Mouse (Mus musculus): ENCODE results near the gene Prol1. TPM values are rescaled to one million over a fixed set of nuclear protein-coding genes. Genes with fewer than 3 reads are reported as not detected.
"Not testable (repeated sequence)": the region's sequence is repeated elsewhere in the genome, so short reads cannot be mapped to it uniquely, and the experiment has no call there.

Gene Prol1
- total RNA-seq (2015; ENCODE audit: low replicate concordance) (not detected in 2 replicates), total RNA-seq (2017; ENCODE audit: low replicate concordance) (not detected in 2 replicates)

DNA sequence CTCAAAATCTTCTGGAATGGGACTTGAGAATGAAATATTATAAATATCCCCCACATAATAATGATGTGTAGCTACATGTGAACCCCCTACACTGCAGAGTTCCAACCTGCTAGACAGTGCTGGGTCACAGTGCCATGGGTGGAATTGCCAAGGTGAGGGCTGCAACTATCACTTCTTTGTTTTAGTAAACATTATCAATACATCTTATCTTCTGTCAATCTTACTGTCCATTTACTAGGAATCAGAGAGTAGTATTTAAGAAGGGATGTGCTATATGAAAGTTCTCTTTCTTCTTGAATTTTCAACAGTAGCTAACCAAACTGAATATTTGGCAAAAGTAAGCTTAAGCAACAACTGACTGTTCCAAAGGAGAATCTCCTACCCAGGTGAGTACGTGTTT, at the start of gene Prol1:
Gene Prol1, plus strand, starts transcription at position 301 of the 400 bp plus-strand sequence.
- ATAC-seq (replicated peaks; ENCODE audit: low FRiP score, poor library complexity, severe bottlenecking), result no peak

DNA sequence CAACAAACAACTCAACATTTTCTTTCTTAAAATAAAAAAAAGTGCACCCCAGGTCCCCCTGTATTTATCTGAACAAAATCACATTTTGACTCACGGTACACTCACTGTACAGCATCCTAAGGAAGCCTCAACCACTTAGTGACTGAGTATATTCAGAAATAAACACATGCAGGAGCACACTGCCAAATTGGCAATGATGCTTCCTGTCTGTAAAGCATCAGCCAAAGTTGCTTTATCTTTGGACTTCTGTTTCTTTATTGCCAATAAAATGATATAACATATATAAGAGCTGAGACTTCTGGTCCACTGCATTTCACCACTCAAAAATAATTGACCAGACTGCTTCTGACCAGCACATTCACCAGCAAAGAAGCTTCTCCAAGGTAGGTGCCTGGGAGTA, 48.5 kb upstream of the Prol1 start, which contains the start of gene Gm7714:
Gene Gm7714, plus strand, starts transcription at position 301 of the 400 bp plus-strand sequence.
- ATAC-seq (replicated peaks; ENCODE audit: low FRiP score, poor library complexity, severe bottlenecking), result no peak

- ATAC-seq (replicated peaks; ENCODE audit: low FRiP score, poor library complexity, severe bottlenecking), result not testable (repeated sequence)
Measured at GRCm38 (mm10) chr5:88311307-88311706, 5.8 kb upstream of the Prol1 start.

GRCm38 (mm10) chr5:88348533-88348932, 31.4 kb downstream of the Prol1 start:
- ATAC-seq (replicated peaks; ENCODE audit: low FRiP score, poor library complexity, severe bottlenecking), result not testable (repeated sequence)

GRCm38 (mm10) chr5:88364768-88365167, 47.7 kb downstream of the Prol1 start:
- no peak for ATAC-seq (replicated peaks; ENCODE audit: low FRiP score, poor library complexity, severe bottlenecking)

GRCm38 (mm10) chr5:88366886-88367285, 49.8 kb downstream of the Prol1 start:
- no peak for ATAC-seq (replicated peaks; ENCODE audit: low FRiP score, poor library complexity, severe bottlenecking)

DNA sequence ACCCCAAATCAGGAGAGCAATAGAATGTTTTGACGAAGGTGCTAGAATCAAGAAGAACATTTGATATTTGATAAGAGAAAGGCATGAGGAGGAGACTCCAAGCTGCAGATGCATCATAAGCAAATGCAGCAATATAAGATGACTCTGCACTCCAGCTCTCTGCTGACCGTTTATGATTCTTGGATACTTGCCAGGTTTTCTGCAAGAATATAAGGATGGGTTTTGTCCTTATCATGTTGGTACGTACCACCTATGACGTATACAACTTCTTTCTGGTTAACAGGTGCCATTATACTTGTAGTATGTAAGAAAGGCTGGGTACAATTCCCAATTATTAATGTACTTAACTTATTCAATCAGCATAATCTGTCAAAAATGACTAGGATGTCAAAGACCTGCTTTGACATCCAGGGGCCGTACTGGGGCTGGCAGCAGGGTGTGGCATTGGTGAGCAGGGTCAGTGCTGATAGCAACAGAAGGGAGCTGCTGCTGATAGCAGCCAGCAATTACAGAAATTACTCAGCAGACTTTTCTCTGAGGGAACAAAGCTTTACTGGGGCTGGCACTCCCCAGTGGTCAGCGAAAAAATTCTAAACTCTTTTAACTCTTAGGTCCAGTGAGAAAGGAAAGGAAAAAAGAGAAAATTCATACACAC, 53.6 kb downstream of the Prol1 start:
- peak; percentile 77 for ATAC-seq (replicated peaks; ENCODE audit: low FRiP score, poor library complexity, severe bottlenecking)

DNA sequence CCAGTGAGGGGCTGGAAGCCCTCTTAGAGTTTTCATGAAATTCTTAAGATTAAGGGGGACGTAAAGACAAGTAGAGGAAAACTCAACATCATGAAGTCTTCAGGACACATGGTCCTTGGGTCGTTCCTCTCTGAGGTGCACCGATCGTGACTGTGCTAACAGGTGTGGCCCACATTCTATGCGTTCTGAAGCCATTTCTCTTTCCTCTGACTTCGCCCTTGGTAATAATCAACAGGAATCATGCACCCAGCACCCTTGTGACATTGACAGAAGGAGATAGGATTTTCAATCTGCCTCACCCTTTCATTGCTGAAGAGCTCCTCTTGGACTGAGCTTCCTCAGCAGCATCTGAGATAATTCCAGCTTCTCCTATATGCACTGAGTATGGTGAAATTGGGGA, 55.5 kb downstream of the Prol1 start:
- ATAC-seq (replicated peaks; ENCODE audit: low FRiP score, poor library complexity, severe bottlenecking), result no peak

DNA sequence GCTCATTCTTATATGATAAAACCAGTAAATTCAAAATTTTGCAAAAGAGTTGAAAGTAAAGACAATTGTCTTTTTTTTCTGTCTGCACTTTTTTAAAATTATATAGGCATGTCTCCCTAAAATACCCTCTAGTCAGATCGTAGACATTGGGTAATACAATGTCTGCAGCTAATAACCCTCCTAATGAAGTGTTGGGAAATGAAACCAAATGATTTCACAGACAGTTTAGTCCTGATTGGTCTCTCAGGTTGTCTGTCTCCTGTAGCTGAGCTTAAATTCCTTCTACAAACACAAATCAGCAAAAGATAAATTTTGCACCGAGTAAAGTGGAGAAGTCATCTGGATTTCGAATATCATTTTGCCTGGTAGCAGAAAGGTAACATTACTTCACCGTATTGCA, 58.7 kb downstream of the Prol1 start, which contains the start of gene Amtn:
Gene Amtn, plus strand, starts transcription at position 301 of the 400 bp plus-strand sequence.
- ATAC-seq (replicated peaks; ENCODE audit: low FRiP score, poor library complexity, severe bottlenecking), result no peak

Other genes with a start within 250 kb of the Prol1 start
- gene Smr2, start 230.8 kb upstream of the Prol1 start, total RNA-seq (2015; ENCODE audit: low replicate concordance), result not detected in 2 replicates
- not detected in 2 replicates for gene Smr2, start 230.8 kb upstream of the Prol1 start, total RNA-seq (2017; ENCODE audit: low replicate concordance)
- not detected in 2 replicates for gene Gm11116, start 205.8 kb upstream of the Prol1 start, total RNA-seq (2015; ENCODE audit: low replicate concordance)
- gene Gm11116, start 205.8 kb upstream of the Prol1 start, total RNA-seq (2017; ENCODE audit: low replicate concordance), result not detected in 2 replicates
- gene Gm11115, start 163.2 kb upstream of the Prol1 start, total RNA-seq (2015; ENCODE audit: low replicate concordance), result not detected in 2 replicates
- not detected in 2 replicates for gene Gm11115, start 163.2 kb upstream of the Prol1 start, total RNA-seq (2017; ENCODE audit: low replicate concordance)
- not detected in 2 replicates for gene Gm7714, start 48.4 kb upstream of the Prol1 start, total RNA-seq (2015; ENCODE audit: low replicate concordance)
- not detected in 2 replicates for gene Gm7714, start 48.4 kb upstream of the Prol1 start, total RNA-seq (2017; ENCODE audit: low replicate concordance)
- gene Amtn, start 58.8 kb downstream of the Prol1 start, total RNA-seq (2015; ENCODE audit: low replicate concordance), result not detected in 2 replicates
- not detected in 2 replicates for gene Amtn, start 58.8 kb downstream of the Prol1 start, total RNA-seq (2017; ENCODE audit: low replicate concordance)
- gene Ambn, start 138.7 kb downstream of the Prol1 start, total RNA-seq (2015; ENCODE audit: low replicate concordance), result not detected in 2 replicates
- not detected in 2 replicates for gene Ambn, start 138.7 kb downstream of the Prol1 start, total RNA-seq (2017; ENCODE audit: low replicate concordance)
- not detected in 2 replicates for gene Enam, start 170.7 kb downstream of the Prol1 start, total RNA-seq (2015; ENCODE audit: low replicate concordance)
- gene Enam, start 170.7 kb downstream of the Prol1 start, total RNA-seq (2017; ENCODE audit: low replicate concordance), result not detected in 2 replicates
- gene Jchain, start 210.6 kb downstream of the Prol1 start, total RNA-seq (2015; ENCODE audit: low replicate concordance), result 33.2 and 58.7 TPM in 2 replicates
- gene Jchain, start 210.6 kb downstream of the Prol1 start, total RNA-seq (2017; ENCODE audit: low replicate concordance), result 23.1 and 23.7 TPM in 2 replicates
- 26.3 and 36.5 TPM in 2 replicates for gene Utp3, start 237.2 kb downstream of the Prol1 start, total RNA-seq (2015; ENCODE audit: low replicate concordance)
- 27.2 and 28.7 TPM in 2 replicates for gene Utp3, start 237.2 kb downstream of the Prol1 start, total RNA-seq (2017; ENCODE audit: low replicate concordance)
- gene Rufy3, start 247.7 kb downstream of the Prol1 start, total RNA-seq (2015; ENCODE audit: low replicate concordance), result 0.36 and 0.42 TPM in 2 replicates
- 4.0 and 9.3 TPM in 2 replicates for gene Rufy3, start 247.7 kb downstream of the Prol1 start, total RNA-seq (2017; ENCODE audit: low replicate concordance)